Mouse (Mus musculus) ES-CJ7 (cell line): ENCODE data around the gene Syt13.

Experiments used
- DNase-seq: peaks from one replicate; pipeline ENCODE4 v3.0.0; 2011; ENCODE audit warnings: low read depth, low spot score

Gene Syt13

GRCm38 (mm10) chr2:92924677-92925259 is 9.9 kb downstream of the Syt13 start:
- no peak for DNase-seq

- peak; percentile 33 for DNase-seq
These were observed 14.8 kb downstream of the Syt13 start for GRCm38 (mm10) chr2:92929696-92930095.

- DNase-seq: no peak
These were observed 16.2 kb downstream of the Syt13 start for GRCm38 (mm10) chr2:92931061-92931460.

- no peak for DNase-seq
These were observed 18.5 kb downstream of the Syt13 start for GRCm38 (mm10) chr2:92933379-92933778.

GRCm38 (mm10) chr2:92934312-92934982 is 19.5 kb downstream of the Syt13 start:
- DNase-seq: peak; percentile 26

GRCm38 (mm10) chr2:92935483-92935882 is 20.6 kb downstream of the Syt13 start:
- no peak for DNase-seq

GRCm38 (mm10) chr2:92938063-92938462 is 23.2 kb downstream of the Syt13 start:
- no peak for DNase-seq

- DNase-seq: no peak
These were observed 23.9 kb downstream of the Syt13 start for GRCm38 (mm10) chr2:92938827-92939226.

- DNase-seq: no peak
These were observed 26.1 kb downstream of the Syt13 start for GRCm38 (mm10) chr2:92940963-92941362.

GRCm38 (mm10) chr2:92941463-92941862 is 26.6 kb downstream of the Syt13 start:
- no peak for DNase-seq

- DNase-seq: no peak
These were observed 28.5 kb downstream of the Syt13 start for GRCm38 (mm10) chr2:92943406-92943805.

- DNase-seq: no peak
These were observed 29.5 kb downstream of the Syt13 start for GRCm38 (mm10) chr2:92944356-92944755.

- no peak for DNase-seq
These were observed 30.3 kb downstream of the Syt13 start for GRCm38 (mm10) chr2:92945125-92945746.

- no peak for DNase-seq
These were observed 31.1 kb downstream of the Syt13 start for GRCm38 (mm10) chr2:92945824-92946598.

GRCm38 (mm10) chr2:92947981-92948698 is 33.2 kb downstream of the Syt13 start:
- DNase-seq: peak; percentile 66

GRCm38 (mm10) chr2:92948699-92949300 is 33.9 kb downstream of the Syt13 start:
- DNase-seq: peak; percentile 10

GRCm38 (mm10) chr2:92949518-92949917 is 34.6 kb downstream of the Syt13 start:
- DNase-seq: no peak

- DNase-seq: no peak
These were observed 38.6 kb downstream of the Syt13 start for GRCm38 (mm10) chr2:92953450-92953849.

GRCm38 (mm10) chr2:92954404-92955114 is 39.7 kb downstream of the Syt13 start:
- DNase-seq: peak; percentile 60

- no peak for DNase-seq
These were observed 42.0 kb downstream of the Syt13 start for GRCm38 (mm10) chr2:92956943-92957342.

- DNase-seq: no peak
These were observed 43.7 kb downstream of the Syt13 start for GRCm38 (mm10) chr2:92958640-92959039.
